Mouse (Mus musculus): ENCODE measurements around the gene Car8.

GRCm38 (mm10) chr4:8206918-8207573 is 31.8 kb downstream of the Car8 start:
- TF ChIP-seq CTCF (conservative IDR thresholded peaks at IDR 0.05; ENCODE audit: insufficient read depth, insufficient read length, low read depth, low read length): no peak
- no peak for TF ChIP-seq POLR2A (IDR thresholded peaks at IDR 0.05; ENCODE audit: low read depth, low read length)
